Mouse (Mus musculus): ENCODE measurements around the gene Fbxl12.
"Not testable (repeated sequence)": the region's sequence is repeated elsewhere in the genome, so short reads cannot be mapped to it uniquely, and the experiment has no call there.

Gene Fbxl12

GRCm38 (mm10) chr9:20651602-20652259, 7.2 kb upstream of the Fbxl12 start, which contains the start of gene Pin1:
Gene Pin1 (plus strand): TSS chr9:20652095.
- peak; percentile 98 to 100 for DNase-seq

GRCm38 (mm10) chr9:20645121-20645520, 554 bp upstream of the Fbxl12 start:
- DNase-seq = peak; percentile 13 to 22

- no peak for DNase-seq
Measured at GRCm38 (mm10) chr9:20643781-20644180, 786 bp downstream of the Fbxl12 start.

GRCm38 (mm10) chr9:20642896-20643466, 1.6 kb downstream of the Fbxl12 start:
- DNase-seq = peak; percentile 92 to 93

GRCm38 (mm10) chr9:20642101-20642895, 2.3 kb downstream of the Fbxl12 start, which contains the start of gene Ubl5:
Gene Ubl5 (plus strand): TSS chr9:20642878.
- DNase-seq = peak; percentile 86 to 95

- no peak for DNase-seq
Measured at GRCm38 (mm10) chr9:20641501-20641900, 3.1 kb downstream of the Fbxl12 start.

GRCm38 (mm10) chr9:20639486-20639885, 5.1 kb downstream of the Fbxl12 start:
- DNase-seq = no peak

- no peak for DNase-seq
Measured at GRCm38 (mm10) chr9:20638552-20638951, 6.0 kb downstream of the Fbxl12 start.

- no peak for DNase-seq
Measured at GRCm38 (mm10) chr9:20636790-20637189, 7.8 kb downstream of the Fbxl12 start.

GRCm38 (mm10) chr9:20636256-20636655, 8.3 kb downstream of the Fbxl12 start:
- peak; percentile 28 to 55 for DNase-seq

- DNase-seq = not testable (repeated sequence)
Measured at GRCm38 (mm10) chr9:20635676-20636075, 8.9 kb downstream of the Fbxl12 start.

- no peak for DNase-seq
Measured at GRCm38 (mm10) chr9:20631332-20631731, 13.2 kb downstream of the Fbxl12 start.

GRCm38 (mm10) chr9:20616685-20617084, 27.9 kb downstream of the Fbxl12 start:
- DNase-seq = no peak

GRCm38 (mm10) chr9:20611976-20612375, 32.6 kb downstream of the Fbxl12 start:
- DNase-seq = no peak

- no peak for DNase-seq
Measured at GRCm38 (mm10) chr9:20609831-20610464, 34.6 kb downstream of the Fbxl12 start.

- peak; percentile 92 to 94 for DNase-seq
Measured at GRCm38 (mm10) chr9:20607100-20607974, 37.2 kb downstream of the Fbxl12 start.

GRCm38 (mm10) chr9:20606269-20606668, 38.3 kb downstream of the Fbxl12 start:
- no peak for DNase-seq

GRCm38 (mm10) chr9:20601270-20601669, 43.3 kb downstream of the Fbxl12 start:
- no peak for DNase-seq

GRCm38 (mm10) chr9:20581175-20581634, 63.4 kb downstream of the Fbxl12 start, which contains the start of gene Zfp846:
Gene Zfp846 (plus strand): TSS chr9:20581291.
- DNase-seq = peak; percentile 99 to 100

- no peak for DNase-seq
Measured at GRCm38 (mm10) chr9:20576591-20576990, 68.0 kb downstream of the Fbxl12 start.

GRCm38 (mm10) chr9:20571060-20571459, 73.5 kb downstream of the Fbxl12 start:
- DNase-seq = no peak

Data from lung, postnatal 4 days (tissue).